Mouse (Mus musculus): ENCODE data around the gene Wfdc12. TPM values are rescaled to one million over a fixed set of nuclear protein-coding genes. Genes with fewer than 3 reads are reported as not detected.

Gene Wfdc12
- polyA plus RNA-seq, 1 experiment from 2014 or later: not detected

GRCm38 (mm10) chr2:164144541-164144940 lies 45.9 kb downstream of the Wfdc12 start:
- WGBS: 64% methylated on average over 10 of the region's 10 CpGs
- H3K4me3 ChIP-seq (ENCODE audit: low read length): no peak overlapping the region
- 0 out of 2 replicates have a peak, but pooled peaks have one; percentile 23 for ATAC-seq (ENCODE audit: low FRiP score, low TSS enrichment)
- peaks cover 8% of the 10 kb centered on the region for H3K4me1 ChIP-seq (ENCODE audit: insufficient read depth, low read length)
- peak overlapping the region; percentile 59 for H3K27ac ChIP-seq (ENCODE audit: low read length)
- no peaks in the 10 kb centered on the region for H3K36me3 ChIP-seq (ENCODE audit: insufficient read depth, low read length)
- no peak overlapping the region for H3K4me2 ChIP-seq (replicated peaks; ENCODE audit: low read depth, low read length)
- no peaks in the 10 kb centered on the region for H3K9me3 ChIP-seq (ENCODE audit: low read length)
- H3K27me3 ChIP-seq (ENCODE audit: insufficient read depth, low read length): no peaks in the 10 kb centered on the region
- no peak overlapping the region for H3K9ac ChIP-seq (replicated peaks; ENCODE audit: low read length)

DNA sequence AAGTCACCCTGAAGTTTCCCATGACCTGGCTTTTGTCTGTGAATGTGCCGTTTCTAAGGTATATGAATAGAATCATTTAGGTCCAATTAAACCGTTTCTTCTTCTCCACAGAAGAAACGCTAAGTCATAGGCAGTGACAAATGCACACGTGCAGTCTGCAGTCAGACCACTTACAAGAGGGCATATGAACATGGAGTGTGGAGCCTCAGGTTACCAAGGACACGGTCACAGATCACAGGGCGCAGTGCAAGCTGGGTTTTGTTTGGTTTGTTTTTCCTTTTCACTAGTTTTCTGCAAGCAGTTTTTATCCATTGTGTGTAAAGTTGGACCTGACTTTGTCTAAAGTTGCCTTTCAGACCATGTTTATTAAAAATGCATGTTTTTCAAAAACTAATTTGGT lies 46.4 kb downstream of the Wfdc12 start:
- ATAC-seq (ENCODE audit: low FRiP score, low TSS enrichment): peak; percentile 91
- Histone ChIP-seq H3K9ac (replicated peaks; ENCODE audit: low read length) (no peak overlapping the region), H3K4me2 (replicated peaks; ENCODE audit: low read depth, low read length) (0 out of 2 replicates have a peak overlapping the region, but pooled peaks have one; percentile 8), H3K27ac (ENCODE audit: low read length) (peak overlapping the region; percentile 59; the same call in 1 of the 2 replicates), H3K9me3 (ENCODE audit: low read length) (no peaks in the 10 kb centered on the region), H3K4me3 (ENCODE audit: low read length) (no peak overlapping the region), H3K36me3 (ENCODE audit: insufficient read depth, low read length) (no peaks in the 10 kb centered on the region), H3K4me1 (ENCODE audit: insufficient read depth, low read length) (peaks cover 8% of the 10 kb centered on the region), H3K27me3 (ENCODE audit: insufficient read depth, low read length) (no peaks in the 10 kb centered on the region)
- 39% methylated on average over 6 of the region's 6 CpGs for WGBS

DNA sequence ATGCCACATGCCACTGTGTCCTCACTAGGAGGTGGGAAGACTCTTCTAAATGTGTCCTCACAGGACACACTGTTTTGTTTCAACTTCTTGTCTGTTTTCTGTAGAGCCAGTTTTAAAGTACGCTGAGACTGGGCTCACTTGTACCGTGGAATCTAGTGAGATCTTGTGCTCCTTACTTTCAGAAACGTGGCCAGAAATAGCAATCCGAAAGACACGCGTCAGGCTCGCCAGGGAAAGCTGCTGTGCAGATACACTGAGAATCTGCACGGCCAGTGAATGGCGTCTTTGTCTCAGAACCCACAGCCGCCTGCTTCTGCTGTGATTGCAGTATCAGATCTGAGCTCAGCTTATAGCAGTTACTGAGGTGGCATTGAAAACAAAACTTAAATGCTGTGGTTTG lies 48.4 kb downstream of the Wfdc12 start:
- Histone ChIP-seq H3K9me3 (ENCODE audit: low read length) (no peaks in the 10 kb centered on the region), H3K4me2 (replicated peaks; ENCODE audit: low read depth, low read length) (no peak overlapping the region), H3K4me3 (ENCODE audit: low read length) (no peak overlapping the region), H3K9ac (replicated peaks; ENCODE audit: low read length) (no peak overlapping the region), H3K4me1 (ENCODE audit: insufficient read depth, low read length) (peaks cover 13% of the 10 kb centered on the region), H3K27me3 (ENCODE audit: insufficient read depth, low read length) (no peaks in the 10 kb centered on the region), H3K36me3 (ENCODE audit: insufficient read depth, low read length) (no peaks in the 10 kb centered on the region), H3K27ac (ENCODE audit: low read length) (0 out of 2 replicates have a peak overlapping the region, but pooled peaks have one; percentile 17)
- 70% methylated on average over 10 of the region's 10 CpGs for WGBS
- ATAC-seq (ENCODE audit: low FRiP score, low TSS enrichment): no peak

Other genes starting within 250 kb of the Wfdc12 start
- gene Ywhab, start 195.6 kb downstream of the Wfdc12 start, polyA plus RNA-seq (2015; fragmentation: Nextera tagmentation; extraction: Ambion mirVana): 297 and 300 TPM in 2 replicates
- gene Pabpc1l, start 165.2 kb downstream of the Wfdc12 start, polyA plus RNA-seq (2015; fragmentation: Nextera tagmentation; extraction: Ambion mirVana): 1.7 and 1.8 TPM in 2 replicates
- gene Stk4, start 120.3 kb downstream of the Wfdc12 start, polyA plus RNA-seq (2015; fragmentation: Nextera tagmentation; extraction: Ambion mirVana): 22.8 and 25.2 TPM in 2 replicates
- gene Tomm34, start 119.4 kb downstream of the Wfdc12 start, polyA plus RNA-seq (2015; fragmentation: Nextera tagmentation; extraction: Ambion mirVana): 66.5 and 70.0 TPM in 2 replicates
- gene Kcns1, start 19.5 kb downstream of the Wfdc12 start, polyA plus RNA-seq (2015; fragmentation: Nextera tagmentation; extraction: Ambion mirVana): 0.21 and 0.25 TPM in 2 replicates
- gene Wfdc5, start 7.9 kb downstream of the Wfdc12 start, polyA plus RNA-seq (2015; fragmentation: Nextera tagmentation; extraction: Ambion mirVana): not detected in 2 replicates
- gene Wfdc15a, start 9.5 kb upstream of the Wfdc12 start, polyA plus RNA-seq (2015; fragmentation: Nextera tagmentation; extraction: Ambion mirVana): not detected in 2 replicates
- 98.1 and 100 TPM in 2 replicates for gene Wfdc15b, start 31.1 kb upstream of the Wfdc12 start, polyA plus RNA-seq (2015; fragmentation: Nextera tagmentation; extraction: Ambion mirVana)
- gene Svs2, start 47.9 kb upstream of the Wfdc12 start, polyA plus RNA-seq (2015; fragmentation: Nextera tagmentation; extraction: Ambion mirVana): not detected in 2 replicates
- not detected in 2 replicates for gene Svs3b, start 66.0 kb upstream of the Wfdc12 start, polyA plus RNA-seq (2015; fragmentation: Nextera tagmentation; extraction: Ambion mirVana)
- not detected in 2 replicates for gene Svs4, start 87.9 kb upstream of the Wfdc12 start, polyA plus RNA-seq (2015; fragmentation: Nextera tagmentation; extraction: Ambion mirVana)
- gene Svs3a, start 98.7 kb upstream of the Wfdc12 start, polyA plus RNA-seq (2015; fragmentation: Nextera tagmentation; extraction: Ambion mirVana): not detected in 2 replicates
- gene Svs6, start 126.1 kb upstream of the Wfdc12 start, polyA plus RNA-seq (2015; fragmentation: Nextera tagmentation; extraction: Ambion mirVana): not detected in 2 replicates
- not detected in 2 replicates for gene Svs5, start 142.1 kb upstream of the Wfdc12 start, polyA plus RNA-seq (2015; fragmentation: Nextera tagmentation; extraction: Ambion mirVana)
- 0.41 and 1.00 TPM in 2 replicates for gene Slpi, start 198.5 kb upstream of the Wfdc12 start, polyA plus RNA-seq (2015; fragmentation: Nextera tagmentation; extraction: Ambion mirVana)
- 0.06 and 0.29 TPM in 2 replicates for gene Rbpjl, start 212.5 kb upstream of the Wfdc12 start, polyA plus RNA-seq (2015; fragmentation: Nextera tagmentation; extraction: Ambion mirVana)
- 0.75 and 2.0 TPM in 2 replicates for gene Matn4, start 214.6 kb upstream of the Wfdc12 start, polyA plus RNA-seq (2015; fragmentation: Nextera tagmentation; extraction: Ambion mirVana)